Mouse (Mus musculus): ENCODE results near the gene Upk3bl.

The Upk3bl gene

DNA sequence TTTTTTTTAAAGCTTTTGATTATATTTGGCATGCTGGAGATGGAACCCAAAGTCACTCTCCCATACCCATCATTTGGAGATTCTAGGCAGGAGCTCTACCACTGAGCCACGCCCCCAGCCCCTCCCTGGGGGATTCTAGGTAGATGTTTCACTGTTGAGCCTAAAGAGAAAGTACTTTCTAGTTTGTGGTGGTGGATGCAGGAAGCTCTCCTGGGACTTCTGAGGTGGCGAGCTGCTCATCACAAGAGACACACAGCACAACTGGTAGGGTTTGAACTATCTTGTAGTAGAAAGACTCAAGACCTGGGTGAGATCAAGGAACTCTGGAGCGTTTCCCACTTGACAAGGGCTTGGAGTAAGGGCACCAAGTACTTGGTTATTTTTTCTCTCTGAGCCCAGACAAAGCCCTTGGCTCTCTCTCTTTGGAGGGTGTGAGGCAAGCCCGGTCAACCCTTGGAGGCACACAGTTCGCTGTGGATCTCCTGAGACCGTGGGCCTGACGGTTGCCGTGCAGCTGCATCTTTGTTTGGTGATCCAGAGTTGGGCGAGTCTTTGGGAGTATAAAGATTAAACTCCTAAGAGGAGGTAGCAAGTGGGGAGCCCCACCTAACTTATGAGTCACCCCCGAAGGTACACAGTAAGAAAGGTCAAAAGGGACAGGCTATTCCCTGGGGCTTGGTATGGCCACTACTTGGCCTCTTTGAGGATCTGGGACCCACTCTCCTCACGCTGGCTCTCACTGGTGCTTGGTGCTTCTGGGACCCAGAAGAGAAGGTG, at the start of gene Upk3bl:
Upk3bl (plus strand) TSS at position 192 of the 777 bp plus-strand sequence.
- DNase-seq, result no peak

- no peak for DNase-seq
Measured at GRCm38 (mm10) chr5:136004537-136004936, 49.8 kb upstream of the Upk3bl start.

DNA sequence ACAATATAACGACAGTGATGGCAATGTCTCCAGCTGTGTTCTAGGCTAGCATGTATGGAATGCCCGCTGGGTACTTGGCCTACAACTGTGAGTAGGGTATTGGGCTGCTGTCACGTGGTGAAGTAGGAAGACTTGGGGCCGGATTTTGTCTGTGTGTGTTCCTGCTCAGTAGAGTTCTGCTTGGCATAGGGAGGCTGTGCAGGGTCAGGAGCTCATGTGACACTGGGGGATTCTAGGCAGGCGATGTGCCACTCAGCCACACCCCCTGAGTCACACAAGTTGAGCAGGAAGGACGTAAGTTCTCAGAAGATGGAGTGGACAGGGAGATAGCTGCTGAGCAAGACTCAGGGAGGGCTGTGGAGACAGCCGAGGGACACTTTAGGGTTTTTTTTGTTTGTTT, 46.5 kb upstream of the Upk3bl start:
- no peak for DNase-seq

DNA sequence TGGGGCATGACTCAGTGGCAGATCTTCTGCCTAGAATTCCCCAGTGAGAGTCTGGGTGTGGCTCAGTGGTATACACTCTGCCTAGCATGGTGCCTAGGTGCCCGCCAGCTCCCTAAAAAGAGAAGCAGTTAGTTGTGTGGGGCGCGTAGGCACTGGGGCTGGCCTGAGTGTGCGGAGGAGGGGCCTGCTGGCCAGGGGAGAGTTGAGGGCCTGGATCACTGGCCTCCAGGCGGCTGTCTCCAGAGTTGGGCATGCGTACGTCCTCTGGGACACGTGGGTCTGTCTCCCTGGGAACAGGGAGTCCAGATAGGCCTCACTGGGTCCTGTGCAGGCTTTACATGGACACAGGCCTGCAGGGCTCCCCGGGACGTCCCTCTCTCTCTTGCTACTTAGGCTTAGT, 39.4 kb upstream of the Upk3bl start:
- DNase-seq, result no peak

DNA sequence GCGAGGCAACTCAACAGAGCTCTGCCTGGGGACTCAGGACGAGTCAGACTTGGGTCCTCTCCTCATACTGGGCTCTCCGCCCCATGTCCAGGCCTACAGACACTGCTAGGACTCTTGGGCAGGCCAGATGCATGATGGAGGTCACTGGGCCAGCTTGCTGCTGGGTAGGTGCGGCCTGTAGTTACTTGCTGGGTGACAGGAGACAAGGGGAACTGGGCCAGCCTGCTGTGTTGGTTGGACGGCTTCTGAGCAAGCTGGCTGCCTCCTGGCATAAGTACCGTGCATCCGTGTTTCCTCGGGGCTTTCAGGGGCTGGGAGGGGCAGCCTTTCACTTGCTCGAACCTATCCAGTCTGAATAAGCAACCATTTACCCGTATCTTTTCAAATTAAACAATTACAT, 38.7 kb upstream of the Upk3bl start:
- DNase-seq, result no peak

DNA sequence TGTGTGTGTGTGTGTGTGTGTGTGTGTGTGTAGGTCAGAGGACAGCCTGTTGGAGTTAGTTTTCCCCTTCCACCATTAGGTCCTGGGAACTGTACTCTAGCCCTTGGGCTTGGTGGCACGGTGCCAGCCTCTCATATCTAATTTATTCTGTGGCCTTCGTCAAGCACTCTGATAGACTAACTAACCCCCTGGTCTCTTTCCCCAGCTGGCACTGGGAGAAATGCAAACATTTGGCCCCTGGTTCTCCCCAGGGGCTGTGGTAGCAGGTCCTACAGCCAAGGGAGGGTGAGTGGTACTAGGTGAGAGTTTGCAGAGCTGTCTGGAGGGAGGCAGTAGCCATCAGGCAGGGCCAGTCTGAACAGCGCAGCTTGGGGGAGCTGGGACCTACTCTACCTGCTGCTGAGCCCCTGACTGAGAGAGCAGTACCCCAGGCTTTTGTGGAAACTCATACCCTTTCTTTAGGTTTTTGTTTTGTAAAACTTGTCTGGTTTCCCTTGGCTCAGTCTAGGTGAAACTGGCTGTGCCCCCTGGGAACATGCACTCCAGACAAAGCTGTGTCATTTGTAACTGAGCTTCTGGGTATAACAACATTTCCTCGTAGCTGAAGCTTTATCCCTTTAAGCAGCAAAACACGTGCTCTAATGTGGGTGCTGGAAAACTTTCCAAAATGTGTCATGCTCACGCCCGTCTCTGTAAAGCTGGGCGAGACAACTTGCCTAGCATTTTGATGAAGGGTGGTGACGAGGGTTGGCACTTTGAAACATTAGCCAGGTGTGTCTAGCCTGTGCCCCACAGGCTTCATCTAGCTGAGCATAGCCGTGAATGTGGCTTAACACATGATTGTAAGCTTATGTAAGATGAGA, 38.0 kb upstream of the Upk3bl start:
- DNase-seq, result no peak

DNA sequence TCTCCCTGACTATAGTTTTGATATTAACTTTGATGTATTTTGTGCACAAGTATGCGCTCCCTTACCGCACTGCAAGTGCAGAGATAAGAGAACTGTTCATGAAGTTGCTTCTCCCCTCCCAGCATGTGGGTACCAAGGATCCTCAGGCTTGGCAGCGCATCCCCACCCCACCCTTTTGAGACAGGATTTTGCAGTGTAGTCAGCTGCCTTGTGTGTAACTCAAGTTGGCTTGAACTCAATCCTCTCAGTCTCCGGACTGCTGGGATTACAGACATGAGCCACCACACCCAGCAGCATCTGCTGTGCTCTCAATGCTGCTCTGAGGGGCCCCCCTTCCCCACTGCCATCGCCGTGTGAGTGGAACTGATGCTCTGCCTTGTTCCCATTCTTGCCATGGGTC, 37.0 kb upstream of the Upk3bl start:
- no peak for DNase-seq

- DNase-seq, result no peak
Measured at GRCm38 (mm10) chr5:136018726-136019125, 35.6 kb upstream of the Upk3bl start.

DNA sequence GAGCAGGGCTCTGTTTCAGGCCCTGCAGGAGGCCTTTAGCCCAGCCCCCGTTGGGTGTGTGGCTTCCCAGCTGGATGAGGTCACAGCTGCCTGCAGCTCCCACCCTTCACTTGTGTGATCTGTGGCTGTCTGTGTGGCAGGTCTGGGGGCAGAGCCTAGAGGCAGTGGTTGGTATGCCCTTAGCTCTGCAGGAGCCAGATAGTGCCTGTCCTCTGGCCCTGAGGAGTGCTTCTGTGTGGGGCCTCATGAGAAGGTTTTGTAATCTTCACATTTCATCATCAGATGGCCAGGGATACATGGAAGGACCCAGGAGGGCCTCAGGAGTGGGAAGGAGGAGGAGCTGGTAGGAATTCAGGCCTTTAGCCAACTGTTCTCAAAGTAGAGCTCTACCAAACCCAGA, 34.4 kb upstream of the Upk3bl start:
- DNase-seq, result peak; percentile 23

- no peak for DNase-seq
Measured at GRCm38 (mm10) chr5:136025712-136026111, 28.6 kb upstream of the Upk3bl start.

DNA sequence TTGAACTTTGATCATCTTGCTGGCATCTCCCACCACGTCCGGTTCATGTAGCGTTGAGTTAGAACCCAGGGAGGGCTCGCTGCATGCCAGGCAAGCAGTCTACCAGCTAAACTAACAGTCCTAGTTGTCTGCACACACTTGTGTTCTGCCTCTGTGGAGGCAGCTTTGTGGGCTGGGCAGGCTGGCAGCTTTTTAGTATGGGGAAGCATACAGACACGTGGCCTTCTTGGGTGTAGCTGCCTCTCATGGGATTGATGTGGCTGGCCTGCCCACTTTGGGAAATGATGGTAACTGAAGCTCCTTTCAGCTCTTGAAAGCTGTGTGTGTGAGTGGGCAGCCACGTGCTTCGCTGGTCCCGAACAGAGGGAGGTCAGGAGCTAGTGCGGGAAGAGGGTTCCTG, 27.4 kb upstream of the Upk3bl start:
- DNase-seq, result no peak

DNA sequence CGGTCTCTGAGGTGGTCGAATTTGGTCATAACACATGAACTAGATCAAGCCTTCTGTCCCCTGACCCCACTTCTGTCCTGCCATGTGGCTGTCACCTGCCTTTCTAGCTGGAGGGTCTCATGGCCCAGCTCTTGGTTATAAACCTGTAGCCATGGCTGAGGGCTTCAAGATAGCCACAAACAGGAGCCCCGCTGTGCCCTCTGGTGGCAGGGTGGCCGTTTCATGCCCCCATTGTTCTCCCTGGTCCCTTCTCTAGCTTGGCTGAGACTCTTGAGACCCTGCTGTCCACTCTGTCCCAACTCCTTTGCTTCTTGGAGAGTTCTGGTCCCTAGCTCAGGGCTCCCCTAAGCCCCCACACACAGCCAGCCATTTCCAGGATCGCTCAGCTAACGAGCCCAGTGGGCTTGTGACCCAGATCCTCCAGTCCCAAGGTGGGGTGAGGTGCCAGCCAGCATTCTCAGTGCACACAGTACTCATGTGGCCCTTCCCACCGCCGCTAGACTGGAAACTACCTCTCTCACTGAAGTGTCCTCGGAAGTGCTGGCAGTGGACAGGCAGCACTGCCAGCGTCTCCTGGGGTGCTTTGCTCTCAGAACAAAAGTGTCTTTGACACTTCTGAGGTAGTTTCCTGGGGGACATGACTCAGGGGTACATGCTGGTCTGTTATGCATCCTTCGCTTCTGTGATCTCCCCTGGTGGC, 26.5 kb upstream of the Upk3bl start:
- no peak for DNase-seq

- no peak for DNase-seq
Measured at GRCm38 (mm10) chr5:136034868-136035267, 19.4 kb upstream of the Upk3bl start.

- DNase-seq, result no peak
Measured at GRCm38 (mm10) chr5:136035285-136035684, 19.0 kb upstream of the Upk3bl start.

DNA sequence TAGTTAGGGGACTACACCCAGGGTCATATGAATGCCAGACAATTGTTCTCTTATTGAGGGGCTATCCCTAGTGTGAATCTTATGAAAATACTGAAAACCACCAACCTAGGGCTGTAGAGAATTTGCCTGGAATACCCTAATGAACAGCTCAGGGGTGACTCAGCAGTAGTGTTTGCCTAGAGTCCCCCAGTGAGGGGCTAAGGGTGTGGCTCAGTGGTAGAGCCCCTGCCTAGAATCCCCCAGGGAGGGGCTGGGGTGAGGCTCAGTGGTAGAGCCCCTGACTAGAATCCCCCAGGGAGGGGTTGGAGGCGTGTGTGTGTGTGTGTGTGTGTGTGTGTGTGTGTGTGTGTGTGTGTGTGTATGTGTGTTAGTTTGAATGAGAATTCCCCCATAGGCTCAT, 17.6 kb upstream of the Upk3bl start:
- DNase-seq, result no peak

DNA sequence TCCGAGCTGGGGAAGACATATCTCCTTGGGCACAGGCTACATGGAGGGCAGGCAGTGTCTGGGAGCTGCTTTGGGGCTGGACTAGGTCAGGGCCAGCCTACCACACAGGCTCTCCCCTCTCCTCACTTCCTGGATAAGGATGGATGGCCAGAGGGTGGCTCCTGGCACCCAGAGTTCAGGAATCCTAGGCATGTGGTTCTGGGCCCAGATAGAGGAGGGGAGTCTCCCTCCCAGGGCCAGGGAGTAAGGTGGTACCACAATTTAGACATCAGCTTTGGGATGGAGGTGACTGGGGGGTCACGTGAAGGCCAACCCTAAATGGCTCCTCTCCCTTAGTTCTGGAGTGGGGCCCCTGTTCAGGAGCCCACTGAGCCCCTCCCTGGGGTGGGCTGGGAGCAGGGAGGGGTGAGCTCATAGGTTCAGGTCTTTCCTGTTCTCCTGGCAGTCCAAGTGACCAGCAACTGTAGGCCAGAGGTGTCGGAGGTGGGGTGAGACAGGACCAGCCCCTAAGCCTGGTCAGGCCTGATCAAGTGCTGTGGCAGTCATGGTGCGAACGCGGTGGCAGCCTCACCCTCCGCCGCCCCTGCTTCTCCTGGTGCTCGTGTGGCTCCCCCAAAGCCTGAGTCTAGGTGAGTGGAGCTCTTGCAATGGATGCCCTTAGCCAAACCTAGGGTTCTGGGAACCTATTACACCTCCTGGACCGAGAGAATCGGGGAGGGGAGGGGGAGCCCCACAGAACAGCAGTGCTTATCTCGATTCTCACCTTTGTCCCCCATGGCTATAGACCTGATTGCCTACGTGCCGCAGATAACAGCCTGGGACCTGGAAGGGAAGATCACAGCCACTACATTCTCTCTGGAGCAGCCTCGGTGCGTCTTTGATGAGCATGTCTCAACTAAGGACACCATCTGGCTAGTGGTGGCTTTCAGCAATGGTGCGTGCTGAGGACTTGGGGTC, 15.8 kb upstream of the Upk3bl start, which contains the start of gene Upk3b:
Upk3b (plus strand) TSS at position 239 of the 957 bp plus-strand sequence.
- no peak for DNase-seq

- no peak for DNase-seq
Measured at GRCm38 (mm10) chr5:136040210-136040609, 14.1 kb upstream of the Upk3bl start.

- DNase-seq, result peak; percentile 24
Measured at GRCm38 (mm10) chr5:136041260-136041659, 13.0 kb upstream of the Upk3bl start.

GRCm38 (mm10) chr5:136041666-136042065, 12.6 kb upstream of the Upk3bl start:
- no peak for DNase-seq

GRCm38 (mm10) chr5:136044865-136045264, 9.4 kb upstream of the Upk3bl start:
- no peak for DNase-seq

DNA sequence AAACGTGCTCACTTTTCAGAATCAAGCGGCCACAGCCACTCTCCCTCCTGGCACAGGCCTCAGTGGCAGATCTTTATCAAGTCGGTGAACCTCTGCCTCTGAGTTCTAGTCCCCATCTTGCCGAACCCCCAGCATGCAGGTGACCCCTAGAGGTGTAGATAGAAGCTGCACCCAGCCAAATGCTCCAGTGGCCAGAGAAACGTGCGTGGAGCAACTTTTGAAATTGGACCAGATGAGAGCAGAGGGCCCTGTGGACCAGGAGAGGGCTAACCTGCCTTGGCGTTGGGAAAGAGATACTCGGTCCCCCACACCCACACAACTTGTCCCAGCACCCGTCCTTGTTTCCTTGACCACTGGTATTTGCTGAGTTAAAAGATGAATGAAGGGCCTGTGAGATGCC, 8.9 kb upstream of the Upk3bl start:
- no peak for DNase-seq

DNA sequence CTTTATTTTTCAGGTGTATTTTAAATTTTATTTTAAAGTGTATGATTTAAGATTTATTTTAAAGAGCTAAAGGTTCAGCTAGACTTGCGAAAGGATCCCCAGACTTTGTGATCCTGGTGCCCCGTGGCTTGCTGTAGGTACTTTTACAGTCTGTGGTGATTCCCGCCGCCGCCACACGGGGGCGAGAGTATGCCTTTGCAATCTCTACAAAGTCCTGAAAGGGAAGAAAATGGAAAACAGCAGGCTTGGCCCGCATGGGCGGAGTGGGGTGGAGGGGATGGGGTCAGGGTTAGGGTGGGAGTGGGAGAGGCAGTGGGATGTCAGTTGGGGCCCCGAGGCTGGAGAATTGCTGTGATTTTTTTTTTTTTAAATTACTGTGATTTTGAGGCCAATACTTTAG, 8.3 kb upstream of the Upk3bl start:
- peak; percentile 83 for DNase-seq
